Mouse (Mus musculus): Measurements from ENCODE around the gene 4930548H24Rik. TPM values are rescaled to one million over a fixed set of nuclear protein-coding genes. Genes with fewer than 3 reads are reported as not detected.

The 4930548H24Rik gene
- polyA plus RNA-seq, 1 experiment from 2014 or later = not detected

Other genes with a start within 250 kb of the 4930548H24Rik start
- gene Nrbp1, start 244.9 kb upstream of the 4930548H24Rik start, polyA plus RNA-seq (2015; fragmentation: Nextera tagmentation; extraction: Ambion mirVana) = 163 and 171 TPM in 2 replicates
- 0.63 and 1.4 TPM in 2 replicates for gene Gm9970, start 244.5 kb upstream of the 4930548H24Rik start, polyA plus RNA-seq (2015; fragmentation: Nextera tagmentation; extraction: Ambion mirVana)
- gene Krtcap3, start 234.0 kb upstream of the 4930548H24Rik start, polyA plus RNA-seq (2015; fragmentation: Nextera tagmentation; extraction: Ambion mirVana) = 2.6 and 3.6 TPM in 2 replicates
- 31.5 and 40.0 TPM in 2 replicates for gene Ift172, start 194.6 kb upstream of the 4930548H24Rik start, polyA plus RNA-seq (2015; fragmentation: Nextera tagmentation; extraction: Ambion mirVana)
- gene Fndc4, start 189.7 kb upstream of the 4930548H24Rik start, polyA plus RNA-seq (2015; fragmentation: Nextera tagmentation; extraction: Ambion mirVana) = 103 and 114 TPM in 2 replicates
- 0.19 and 0.24 TPM in 2 replicates for gene Gckr, start 188.3 kb upstream of the 4930548H24Rik start, polyA plus RNA-seq (2015; fragmentation: Nextera tagmentation; extraction: Ambion mirVana)
- gene Zfp512, start 33.3 kb upstream of the 4930548H24Rik start, polyA plus RNA-seq (2015; fragmentation: Nextera tagmentation; extraction: Ambion mirVana) = 113 and 117 TPM in 2 replicates
- 80.6 and 85.6 TPM in 2 replicates for gene Gpn1, start 9.0 kb downstream of the 4930548H24Rik start, polyA plus RNA-seq (2015; fragmentation: Nextera tagmentation; extraction: Ambion mirVana)
- gene Slc4a1ap, start 41.3 kb downstream of the 4930548H24Rik start, polyA plus RNA-seq (2015; fragmentation: Nextera tagmentation; extraction: Ambion mirVana) = 31.8 and 32.0 TPM in 2 replicates
- 24.4 and 25.9 TPM in 2 replicates for gene Supt7l, start 42.1 kb downstream of the 4930548H24Rik start, polyA plus RNA-seq (2015; fragmentation: Nextera tagmentation; extraction: Ambion mirVana)
- gene Mrpl33, start 111.2 kb downstream of the 4930548H24Rik start, polyA plus RNA-seq (2015; fragmentation: Nextera tagmentation; extraction: Ambion mirVana) = 213 and 230 TPM in 2 replicates
- gene Rbks, start 211.9 kb downstream of the 4930548H24Rik start, polyA plus RNA-seq (2015; fragmentation: Nextera tagmentation; extraction: Ambion mirVana) = 2.2 and 3.0 TPM in 2 replicates
- 47.7 and 52.8 TPM in 2 replicates for gene Babam2, start 211.9 kb downstream of the 4930548H24Rik start, polyA plus RNA-seq (2015; fragmentation: Nextera tagmentation; extraction: Ambion mirVana)

Data from hindbrain, embryonic 15.5 days (tissue).